Mouse (Mus musculus): ENCODE measurements at regions not wholly inside any gene's neighbourhood (a gene's known extent, or its start where the extent isn't known, plus 50 kb on each side); places are given as distances from the start of the nearest gene placed in this dataset.

DNA sequence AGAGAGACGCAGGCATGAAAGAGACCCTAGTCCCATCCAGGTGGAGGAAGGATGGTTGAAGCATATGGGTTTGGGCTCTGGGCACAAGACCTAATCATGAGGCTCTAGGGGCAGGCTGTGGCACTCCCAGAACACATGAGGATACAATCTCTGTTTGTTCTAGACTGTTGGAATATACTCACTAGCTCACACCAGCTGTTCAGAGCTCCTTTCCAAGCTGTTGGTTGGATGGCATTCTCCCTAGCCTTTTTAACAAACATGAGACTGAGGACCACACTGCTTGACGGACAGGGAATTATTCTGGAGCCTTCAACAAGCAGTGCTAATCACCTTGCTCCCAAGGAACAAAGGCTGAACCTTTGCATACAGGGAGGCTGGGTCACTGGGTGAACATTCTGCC lies 263.6 kb downstream of the Qk start:
- 90% methylated on average over 2 of the region's 2 CpGs for WGBS
- ATAC-seq (ENCODE audit: insufficient number of reproducible peaks, insufficient read depth, low FRiP score, low read depth) = no peak

DNA sequence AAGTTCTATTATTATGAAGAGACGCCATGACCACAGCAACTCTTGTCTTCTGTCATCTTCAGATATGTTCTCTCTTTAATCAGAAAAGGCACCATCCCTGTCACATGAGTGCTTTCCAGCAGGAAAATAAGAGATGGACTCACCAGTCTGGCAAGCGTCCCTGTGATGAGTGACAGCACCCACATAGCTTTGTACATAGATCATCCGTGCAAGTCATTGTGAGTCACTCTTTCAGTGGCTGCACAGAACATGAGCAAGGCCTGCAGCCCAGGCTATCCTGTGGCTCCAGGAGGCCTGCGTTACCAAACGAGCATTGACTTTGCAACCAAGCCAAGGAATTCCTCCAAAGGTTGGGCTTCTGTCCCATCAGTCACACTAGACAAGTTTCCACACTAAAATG lies 265.3 kb downstream of the Qk start:
- Histone ChIP-seq H3K4me3 (ENCODE audit: control insufficient read depth in 1 of 2, insufficient read depth in 1 of 2, low read depth in 1 of 2, low read length in 2 of 2) (no peak overlapping the region), H3K4me2 (ENCODE audit: low read length) (no peak overlapping the region), H3K4me1 (ENCODE audit: control insufficient read depth in 2 of 2, insufficient read depth in 2 of 2, low read length in 2 of 2) (peaks cover 0 to 7% of the 10 kb centered on the region in 2 experiments; a peak in 1 of 4 replicates), H3K9ac (ENCODE audit: low read length) (no peak overlapping the region), H3K36me3 (ENCODE audit: control insufficient read depth, insufficient read depth, low read length) (no peaks in the 10 kb centered on the region), H3K9me3 (ENCODE audit: control insufficient read depth, low read length) (no peaks in the 10 kb centered on the region), H3K27ac (replicated peaks in 1 of 2; ENCODE audit: control insufficient read depth in 1 of 2, insufficient read depth in 1 of 2, low read depth in 2 of 2, low read length in 2 of 2) (0 out of 4 replicates have a peak overlapping the region, but pooled peaks of 1 of the 2 experiments have one; percentile 14), H3K27me3 (ENCODE audit: control insufficient read depth, insufficient read depth, low read length) (no peaks in the 10 kb centered on the region)
- no peak for ATAC-seq (ENCODE audit: insufficient number of reproducible peaks, insufficient read depth, low FRiP score, low read depth)
- WGBS = 39% methylated on average over 5 of the region's 5 CpGs

More for the DNA sequence above, 263.6 kb downstream of the Qk start:
- no peak overlapping the region for H3K9ac ChIP-seq (ENCODE audit: low read length)
- H3K4me1 ChIP-seq (ENCODE audit: control insufficient read depth in 2 of 2, insufficient read depth in 2 of 2, low read length in 2 of 2) = peaks cover 0 to 7% of the 10 kb centered on the region in 2 experiments; a peak in 1 of 4 replicates
- no peak overlapping the region for H3K27ac ChIP-seq (replicated peaks in 1 of 2; ENCODE audit: control insufficient read depth in 1 of 2, insufficient read depth in 1 of 2, low read depth in 2 of 2, low read length in 2 of 2)
- H3K9me3 ChIP-seq (ENCODE audit: control insufficient read depth, low read length) = no peaks in the 10 kb centered on the region
- no peak overlapping the region for H3K4me3 ChIP-seq (ENCODE audit: control insufficient read depth in 1 of 2, insufficient read depth in 1 of 2, low read depth in 1 of 2, low read length in 2 of 2)
- H3K4me2 ChIP-seq (ENCODE audit: low read length) = no peak overlapping the region
- no peaks in the 10 kb centered on the region for H3K27me3 ChIP-seq (ENCODE audit: control insufficient read depth, insufficient read depth, low read length)
- H3K36me3 ChIP-seq (ENCODE audit: control insufficient read depth, insufficient read depth, low read length) = no peaks in the 10 kb centered on the region

DNA sequence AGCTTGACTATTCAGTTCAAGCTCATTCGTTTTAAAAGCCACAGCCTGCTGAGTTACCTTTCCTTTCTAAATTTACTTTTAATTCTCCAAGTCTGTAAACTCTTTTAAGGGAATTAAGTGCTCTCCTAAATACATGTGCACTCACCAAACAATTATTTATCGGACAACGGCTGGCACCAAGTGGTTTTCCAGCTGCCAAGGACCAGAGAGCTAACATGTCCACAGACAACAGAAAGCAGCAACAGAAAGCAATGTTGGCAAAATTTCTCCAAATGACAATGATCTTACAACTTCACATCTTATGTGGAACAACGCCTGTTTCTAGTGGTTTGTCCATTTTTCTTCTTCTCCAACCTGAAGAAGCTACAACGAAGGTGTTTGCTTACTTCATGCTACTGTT lies 275.3 kb downstream of the Qk start:
- H3K9ac ChIP-seq (ENCODE audit: low read length) = no peak overlapping the region
- no peak overlapping the region for H3K4me2 ChIP-seq (ENCODE audit: low read length)
- H3K4me3 ChIP-seq (ENCODE audit: control insufficient read depth in 1 of 2, insufficient read depth in 1 of 2, low read depth in 1 of 2, low read length in 2 of 2) = no peak overlapping the region
- WGBS = 82% methylated on average over 5 of the region's 5 CpGs
- no peak for ATAC-seq (ENCODE audit: insufficient number of reproducible peaks, insufficient read depth, low FRiP score, low read depth)
- H3K27me3 ChIP-seq (ENCODE audit: control insufficient read depth, insufficient read depth, low read length) = no peaks in the 10 kb centered on the region
- no peaks in the 10 kb centered on the region for H3K9me3 ChIP-seq (ENCODE audit: control insufficient read depth, low read length)
- H3K4me1 ChIP-seq (ENCODE audit: control insufficient read depth in 2 of 2, insufficient read depth in 2 of 2, low read length in 2 of 2) = peaks cover 12 to 14% of the 10 kb centered on the region in 2 experiments
- no peaks in the 10 kb centered on the region for H3K36me3 ChIP-seq (ENCODE audit: control insufficient read depth, insufficient read depth, low read length)
- no peak overlapping the region for H3K27ac ChIP-seq (replicated peaks in 1 of 2; ENCODE audit: control insufficient read depth in 1 of 2, insufficient read depth in 1 of 2, low read depth in 2 of 2, low read length in 2 of 2)

GRCm38 (mm10) chr17:10042042-10042652 lies 277.5 kb downstream of the Qk start:
- 84% methylated on average over 5 of the region's 5 CpGs for WGBS
- H3K9ac ChIP-seq (ENCODE audit: low read length) = no peak overlapping the region

GRCm38 (mm10) chr17:10040951-10041359 lies 278.7 kb downstream of the Qk start:
- WGBS = 32% methylated on average over 4 of the region's 4 CpGs
- H3K27me3 ChIP-seq (ENCODE audit: control insufficient read depth, insufficient read depth, low read length) = no peaks in the 10 kb centered on the region
- H3K36me3 ChIP-seq (ENCODE audit: control insufficient read depth, insufficient read depth, low read length) = no peaks in the 10 kb centered on the region
- H3K4me2 ChIP-seq (ENCODE audit: low read length) = no peak overlapping the region
- H3K4me3 ChIP-seq (ENCODE audit: control insufficient read depth in 1 of 2, insufficient read depth in 1 of 2, low read depth in 1 of 2, low read length in 2 of 2) = no peak overlapping the region
- H3K9ac ChIP-seq (ENCODE audit: low read length) = no peak overlapping the region
- H3K27ac ChIP-seq (replicated peaks in 1 of 2; ENCODE audit: control insufficient read depth in 1 of 2, insufficient read depth in 1 of 2, low read depth in 2 of 2, low read length in 2 of 2) = peak overlapping the region; percentile 55 to 56
- ATAC-seq (ENCODE audit: insufficient number of reproducible peaks, insufficient read depth, low FRiP score, low read depth) = no peak
- no peaks in the 10 kb centered on the region for H3K9me3 ChIP-seq (ENCODE audit: control insufficient read depth, low read length)
- H3K4me1 ChIP-seq (ENCODE audit: control insufficient read depth in 2 of 2, insufficient read depth in 2 of 2, low read length in 2 of 2) = peaks cover 16 to 17% of the 10 kb centered on the region in 2 experiments

More at GRCm38 (mm10) chr17:10042042-10042652, 277.5 kb downstream of the Qk start:
- H3K4me2 ChIP-seq (ENCODE audit: low read length) = no peak overlapping the region
- no peaks in the 10 kb centered on the region for H3K9me3 ChIP-seq (ENCODE audit: control insufficient read depth, low read length)
- H3K27me3 ChIP-seq (ENCODE audit: control insufficient read depth, insufficient read depth, low read length) = no peaks in the 10 kb centered on the region
- no peak overlapping the region for H3K4me3 ChIP-seq (ENCODE audit: control insufficient read depth in 1 of 2, insufficient read depth in 1 of 2, low read depth in 1 of 2, low read length in 2 of 2)
- no peak overlapping the region for H3K27ac ChIP-seq (replicated peaks in 1 of 2; ENCODE audit: control insufficient read depth in 1 of 2, insufficient read depth in 1 of 2, low read depth in 2 of 2, low read length in 2 of 2)
- ATAC-seq (ENCODE audit: insufficient number of reproducible peaks, insufficient read depth, low FRiP score, low read depth) = no peak
- H3K4me1 ChIP-seq (ENCODE audit: control insufficient read depth in 2 of 2, insufficient read depth in 2 of 2, low read length in 2 of 2) = peaks cover 16 to 17% of the 10 kb centered on the region in 2 experiments
- no peaks in the 10 kb centered on the region for H3K36me3 ChIP-seq (ENCODE audit: control insufficient read depth, insufficient read depth, low read length)

- Histone ChIP-seq H3K27ac (replicated peaks in 1 of 2; ENCODE audit: control insufficient read depth in 1 of 2, insufficient read depth in 1 of 2, low read depth in 2 of 2, low read length in 2 of 2) (peak overlapping the region; percentile 40 to 55), H3K9ac (ENCODE audit: low read length) (no peak overlapping the region), H3K4me3 (ENCODE audit: control insufficient read depth in 1 of 2, insufficient read depth in 1 of 2, low read depth in 1 of 2, low read length in 2 of 2) (no peak overlapping the region), H3K4me1 (ENCODE audit: control insufficient read depth in 2 of 2, insufficient read depth in 2 of 2, low read length in 2 of 2) (peaks cover 16 to 17% of the 10 kb centered on the region in 2 experiments), H3K4me2 (ENCODE audit: low read length) (no peak overlapping the region), H3K9me3 (ENCODE audit: control insufficient read depth, low read length) (no peaks in the 10 kb centered on the region), H3K27me3 (ENCODE audit: control insufficient read depth, insufficient read depth, low read length) (no peaks in the 10 kb centered on the region), H3K36me3 (ENCODE audit: control insufficient read depth, insufficient read depth, low read length) (no peaks in the 10 kb centered on the region)
- WGBS = 51% methylated on average over 4 of the region's 4 CpGs
- ATAC-seq (ENCODE audit: insufficient number of reproducible peaks, insufficient read depth, low FRiP score, low read depth) = no peak
Measured at GRCm38 (mm10) chr17:10040375-10040774, 279.3 kb downstream of the Qk start.

- no peaks in the 10 kb centered on the region for H3K9me3 ChIP-seq (ENCODE audit: control insufficient read depth, low read length)
- H3K4me3 ChIP-seq (ENCODE audit: control insufficient read depth in 1 of 2, insufficient read depth in 1 of 2, low read depth in 1 of 2, low read length in 2 of 2) = no peak overlapping the region
- no peaks in the 10 kb centered on the region for H3K27me3 ChIP-seq (ENCODE audit: control insufficient read depth, insufficient read depth, low read length)
- H3K9ac ChIP-seq (ENCODE audit: low read length) = no peak overlapping the region
- 45% methylated on average over 14 of the region's 14 CpGs for WGBS
- no peaks in the 10 kb centered on the region for H3K36me3 ChIP-seq (ENCODE audit: control insufficient read depth, insufficient read depth, low read length)
- ATAC-seq (ENCODE audit: insufficient number of reproducible peaks, insufficient read depth, low FRiP score, low read depth) = peak; percentile 56; the same call in 1 of the 2 replicates
- peak overlapping the region in 1 of 2 experiments; percentile 12; a peak in 2 of 4 replicates for H3K27ac ChIP-seq (replicated peaks in 1 of 2; ENCODE audit: control insufficient read depth in 1 of 2, insufficient read depth in 1 of 2, low read depth in 2 of 2, low read length in 2 of 2)
- H3K4me2 ChIP-seq (ENCODE audit: low read length) = no peak overlapping the region
- H3K4me1 ChIP-seq (ENCODE audit: control insufficient read depth in 2 of 2, insufficient read depth in 2 of 2, low read length in 2 of 2) = peaks cover 21 to 27% of the 10 kb centered on the region in 2 experiments
Measured at GRCm38 (mm10) chr17:10037799-10038445, 281.7 kb downstream of the Qk start.

Measured in heart, embryonic 14.5 days (tissue).